12 mouse cellular contexts compared by ENCODE assay signal in genomic region chr4:137128152-137128551, GRCm38 (mm10).
DNase-seq lines count a peak whose midpoint lies in the region; ATAC-seq and TF ChIP-seq lines count a peak whose summit lies in the region.
"Had no signal": no experiment of that assay in that cellular context is flagged by ENCODE, and none has a peak within 500 bp of the region (broad histone marks: within the 10 kb centered on the region; RNA-seq: fewer than 3 reads in every experiment).

No protein-coding gene starts in this region.

- 0 out of 2 replicates have a peak, but pooled peaks have one; percentile 22 for ATAC-seq in kidney, embryonic 15.5 days (replicated peaks; ENCODE audit: low FRiP score)
- ATAC-seq in forebrain, embryonic 13.5 days: peak; percentile 59; the same call in 1 of the 2 replicates
- ATAC-seq in limb, embryonic 11.5 days (ENCODE audit: insufficient number of reproducible peaks, low FRiP score, low TSS enrichment, low read depth): 0 out of 2 replicates have a peak, but pooled peaks have one; percentile 36
- ATAC-seq: intestine, postnatal 0 days had no signal

- no peaks in the 10 kb centered on the region for H3K9me3 ChIP-seq in kidney, embryonic 15.5 days (replicated peaks)
- H3K9me3 ChIP-seq in forebrain, embryonic 13.5 days (replicated peaks): no peaks in the 10 kb centered on the region
- H3K9me3 ChIP-seq in limb, embryonic 11.5 days (ENCODE audit: control insufficient read depth, low read length): no peaks in the 10 kb centered on the region
- H3K9me3 ChIP-seq: embryonic facial prominence, embryonic 15.5 days had no signal

- H3K9ac ChIP-seq in kidney, embryonic 15.5 days: peak overlapping the region; percentile 21; the same call in 1 of the 2 replicates
- H3K9ac ChIP-seq in forebrain, embryonic 13.5 days: peak overlapping the region; percentile 34; the same call in 1 of the 2 replicates
- H3K9ac ChIP-seq in limb, embryonic 11.5 days (ENCODE audit: low read length): no peak overlapping the region
- H3K9ac ChIP-seq: embryonic facial prominence, embryonic 15.5 days; liver, embryonic 14.5 days had no signal

- TF ChIP-seq POLR2A in brain, embryonic 14.5 days (IDR thresholded peaks at IDR 0.05; ENCODE audit: borderline replicate concordance, extremely low read depth, insufficient read depth, insufficient read length, poor library complexity, severe bottlenecking): no peak

- peaks cover 47% of the 10 kb centered on the region for H3K4me1 ChIP-seq in kidney, embryonic 15.5 days
- H3K4me1 ChIP-seq in forebrain, embryonic 13.5 days: peaks cover 13% of the 10 kb centered on the region; the same call in 1 of the 2 replicates
- H3K4me1 ChIP-seq in limb, embryonic 11.5 days (ENCODE audit: control insufficient read depth, insufficient read depth, low read length): peaks cover 15% of the 10 kb centered on the region

- no peak for TF ChIP-seq CTCF in brain, embryonic 14.5 days (IDR thresholded peaks at IDR 0.05; ENCODE audit: borderline replicate concordance, extremely low read depth, insufficient read depth, insufficient read length)

- 6% methylated on average over 15 of the region's 15 CpGs for WGBS in kidney, embryonic 15.5 days
- WGBS in forebrain, embryonic 13.5 days: 55% methylated on average over 15 of the region's 15 CpGs
- WGBS in limb, embryonic 11.5 days: 0% methylated on average over 15 of the region's 15 CpGs

- H3K4me2 ChIP-seq in kidney, embryonic 15.5 days: peak overlapping the region; percentile 27; the same call in 1 of the 2 replicates
- H3K4me2 ChIP-seq in forebrain, embryonic 13.5 days: no peak overlapping the region
- peak overlapping the region; percentile 8 for H3K4me2 ChIP-seq in limb, embryonic 11.5 days (ENCODE audit: low read depth, severe bottlenecking)
- H3K4me2 ChIP-seq: embryonic facial prominence, embryonic 15.5 days had no signal

- no peak overlapping the region for H3K4me3 ChIP-seq in kidney, embryonic 15.5 days (replicated peaks)
- no peak overlapping the region for H3K4me3 ChIP-seq in forebrain, embryonic 13.5 days
- H3K4me3 ChIP-seq in limb, embryonic 11.5 days (ENCODE audit: low read depth, low read length): no peak overlapping the region
- H3K4me3 ChIP-seq: embryonic facial prominence, embryonic 15.5 days had no signal

- peaks cover 35% of the 10 kb centered on the region for H3K27me3 ChIP-seq in kidney, embryonic 15.5 days
- H3K27me3 ChIP-seq in forebrain, embryonic 13.5 days: 0 out of 2 replicates have a peak, but pooled peaks cover 3% of the 10 kb centered on the region
- H3K27me3 ChIP-seq in limb, embryonic 11.5 days (ENCODE audit: control insufficient read depth, insufficient read depth, low read length): peaks cover 8% of the 10 kb centered on the region
- H3K27me3 ChIP-seq: embryonic facial prominence, embryonic 15.5 days had no signal

- no peak for DNase-seq in kidney, adult 18-20 months
- DNase-seq in brain, embryonic 14.5 days (ENCODE audit: low read depth): peak; percentile 82
- peak; percentile 74 for DNase-seq in limb, embryonic 11.5 days (ENCODE audit: low spot score)
- DNase-seq in adrenal gland, postnatal 25 days: no peak
- DNase-seq in MN1 (ENCODE audit: low spot score): no peak
- DNase-seq in natural killer cell, adult 2 months (ENCODE audit: low spot score in 2 of 2): no peak
- DNase-seq: thymus, postnatal 25 days had no signal

- no peaks in the 10 kb centered on the region for H3K36me3 ChIP-seq in kidney, embryonic 15.5 days
- H3K36me3 ChIP-seq in forebrain, embryonic 13.5 days (ENCODE audit: poor library complexity, severe bottlenecking): no peaks in the 10 kb centered on the region
- no peaks in the 10 kb centered on the region for H3K36me3 ChIP-seq in limb, embryonic 11.5 days (ENCODE audit: control insufficient read depth, insufficient read depth, low read length)
- H3K36me3 ChIP-seq: embryonic facial prominence, embryonic 15.5 days had no signal

- no peak overlapping the region for H3K27ac ChIP-seq in kidney, embryonic 15.5 days
- H3K27ac ChIP-seq in forebrain, embryonic 13.5 days: peak overlapping the region; percentile 75
- no peak overlapping the region; the same call in 1 of the 2 replicates for H3K27ac ChIP-seq in limb, embryonic 11.5 days (replicated peaks; ENCODE audit: low read depth, low read length)
- H3K27ac ChIP-seq: embryonic facial prominence, embryonic 15.5 days; liver, embryonic 14.5 days had no signal

Comparison
In these comparisons a context has a peak if more than half of its experiments do, and no peak if none do; other contexts are left out.
1. DNase-seq: peak in brain, embryonic 14.5 days (single experiment) and limb, embryonic 11.5 days (single experiment); none in kidney, adult 18-20 months (single experiment), adrenal gland, postnatal 25 days (single experiment), MN1 (single experiment) and natural killer cell, adult 2 months (0 of 2).
2. Peak in every context shown above with its lines, with median percentiles within 50 percentile points of each other: ATAC-seq.